Mouse (Mus musculus) midbrain, embryonic 10.5 days (tissue): Measurements from ENCODE around the gene Rsad1. TPM values are rescaled to one million over a fixed set of nuclear protein-coding genes. Genes with fewer than 3 reads are reported as not detected.

ENCODE experiments used
- DNase-seq: peaks from one replicate; pipeline ENCODE4 v3.0.0-alpha.2; 2017; ENCODE audit warnings: low spot score
- H3K27ac ChIP-seq: fragments of 300-500 bp; sonication (generic); replicated peaks from 2 replicates; pipeline ENCODE4 v1.5.1; 2016; ENCODE audit warnings: mild to moderate bottlenecking
- H3K27me3 ChIP-seq: fragments of 300-500 bp; sonication (generic); 2 replicates; pipeline ENCODE4 v1.6.1; 2016; ENCODE audit warnings: low read depth, mild to moderate bottlenecking; ENCODE audit not compliant: poor library complexity, severe bottlenecking
- H3K36me3 ChIP-seq: fragments of 300-500 bp; sonication (generic); 2 replicates; pipeline ENCODE4 v1.6.1; 2016; ENCODE audit warnings: mild to moderate bottlenecking, moderate library complexity
- H3K4me1 ChIP-seq: fragments of 300-500 bp; sonication (generic); 2 replicates; pipeline ENCODE4 v1.6.1; 2016
- H3K4me3 ChIP-seq: fragments of 300-500 bp; sonication (generic); 2 replicates; pipeline ENCODE4 v1.5.1; 2016; ENCODE audit warnings: mild to moderate bottlenecking, moderate library complexity
- H3K9me3 ChIP-seq: fragments of 300-500 bp; sonication (generic); replicated peaks from 2 replicates; pipeline ENCODE4 v1.6.1; 2016; ENCODE audit warnings: mild to moderate bottlenecking
- WGBS: fragments of 180-500 bp; shearing (Covaris S2); methylation state at CpG from one replicate; pipeline ENCODE4 v1.1.7; 2016; 5-methylcytosine and 5-hydroxymethylcytosine counted together
- polyA plus RNA-seq: library from polyadenylated mRNA; unstranded; fragments of >200 nt; fragmentation: Nextera tagmentation; extraction: Ambion mirVana; gene quantifications from 2 replicates; pipeline ENCODE4 v1.2.1, GENCODE M21; 2016

The Rsad1 gene
- polyA plus RNA-seq, 1 experiment from 2014 or later, result 5.1 TPM

- peaks cover 51% of the 10 kb centered on the region for H3K27me3 ChIP-seq
- WGBS, result 96% methylated on average over 7 of the region's 7 CpGs
These were observed 18.3 kb upstream of the Rsad1 start for GRCm38 (mm10) chr11:94567326-94567725.

DNA sequence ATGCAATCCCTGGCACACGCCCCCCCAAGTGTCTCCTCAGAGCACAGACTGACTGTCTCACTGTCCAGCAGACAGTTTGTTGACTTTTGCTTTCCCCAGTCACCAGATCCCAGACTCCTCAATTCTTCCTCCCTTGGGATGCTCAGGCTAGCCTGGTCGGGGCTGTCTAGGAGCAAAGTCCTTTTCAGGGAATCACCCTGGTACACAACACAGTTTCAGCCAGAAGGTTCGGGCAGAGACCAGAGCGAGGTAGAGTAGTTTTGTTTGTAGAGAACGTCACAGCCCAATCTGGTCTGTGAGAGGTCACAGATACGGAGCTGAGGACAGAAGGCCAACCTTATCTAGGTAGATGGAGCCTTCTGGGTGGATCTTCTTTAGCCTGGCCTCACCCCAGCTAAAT lies 17.5 kb upstream of the Rsad1 start:
- H3K9me3 ChIP-seq, result no peaks in the 10 kb centered on the region
- 79% methylated on average over 6 of the region's 6 CpGs for WGBS
- no peak for DNase-seq
- H3K27me3 ChIP-seq, result peaks cover 51% of the 10 kb centered on the region
- H3K27ac ChIP-seq, result no peak overlapping the region
- H3K4me1 ChIP-seq, result peaks cover 30% of the 10 kb centered on the region
- no peak overlapping the region for H3K4me3 ChIP-seq
- peaks cover 14% of the 10 kb centered on the region for H3K36me3 ChIP-seq

More at GRCm38 (mm10) chr11:94567326-94567725, 18.3 kb upstream of the Rsad1 start:
- peaks cover 30% of the 10 kb centered on the region for H3K4me1 ChIP-seq
- H3K4me3 ChIP-seq, result no peak overlapping the region
- H3K36me3 ChIP-seq, result peaks cover 14% of the 10 kb centered on the region
- DNase-seq, result no peak
- no peaks in the 10 kb centered on the region for H3K9me3 ChIP-seq
- no peak overlapping the region for H3K27ac ChIP-seq

DNA sequence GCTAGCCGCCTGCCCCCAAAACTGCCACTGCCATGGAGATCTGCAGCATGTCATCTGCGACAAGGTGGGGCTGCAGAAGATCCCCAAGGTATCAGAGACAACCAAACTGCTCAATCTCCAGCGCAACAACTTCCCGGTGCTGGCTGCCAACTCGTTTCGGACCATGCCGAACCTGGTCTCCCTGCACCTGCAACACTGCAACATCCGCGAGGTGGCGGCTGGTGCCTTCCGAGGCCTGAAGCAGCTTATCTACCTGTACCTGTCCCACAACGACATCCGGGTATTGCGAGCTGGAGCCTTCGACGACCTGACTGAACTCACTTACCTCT lies 16.1 kb upstream of the Rsad1 start:
- H3K4me1 ChIP-seq, result peaks cover 21% of the 10 kb centered on the region
- H3K27me3 ChIP-seq, result peaks cover 51% of the 10 kb centered on the region
- H3K27ac ChIP-seq, result no peak overlapping the region
- no peak for DNase-seq
- H3K36me3 ChIP-seq, result peaks cover 14% of the 10 kb centered on the region
- no peaks in the 10 kb centered on the region for H3K9me3 ChIP-seq
- 9% methylated on average over 16 of the region's 16 CpGs for WGBS
- peak overlapping the region; percentile 42 for H3K4me3 ChIP-seq

GRCm38 (mm10) chr11:94564437-94565150 lies 15.5 kb upstream of the Rsad1 start, which contains the start of gene Chad:
TSS of gene Chad (plus strand) at chr11:94565047.
- Histone ChIP-seq H3K4me3 (peak within 1 kb of the TSS; percentile 42), H3K27ac (peak within 1 kb of the TSS; percentile 67), H3K27me3 (peaks cover 51% of the 10 kb centered on the region), H3K9me3 (no peaks in the 10 kb centered on the region), H3K4me1 (peaks cover 21% of the 10 kb centered on the region), H3K36me3 (peaks cover 13% of the 10 kb centered on the region)
- DNase-seq, result peak; percentile 64
- WGBS, result 2% methylated on average over 35 of the region's 35 CpGs

- Histone ChIP-seq H3K36me3 (peaks cover 13% of the 10 kb centered on the region), H3K9me3 (no peaks in the 10 kb centered on the region), H3K27ac (peak overlapping the region; percentile 67; the same call in 1 of the 2 replicates), H3K27me3 (peaks cover 51% of the 10 kb centered on the region), H3K4me3 (peak overlapping the region; percentile 42), H3K4me1 (peaks cover 21% of the 10 kb centered on the region)
- no peak for DNase-seq
- WGBS, result 53% methylated on average over 5 of the region's 5 CpGs
These were observed 14.8 kb upstream of the Rsad1 start for GRCm38 (mm10) chr11:94563821-94564220.

GRCm38 (mm10) chr11:94563383-94563782 lies 14.3 kb upstream of the Rsad1 start:
- H3K9me3 ChIP-seq, result no peaks in the 10 kb centered on the region
- DNase-seq, result no peak
- H3K4me3 ChIP-seq, result no peak overlapping the region
- H3K27ac ChIP-seq, result no peak overlapping the region
- H3K36me3 ChIP-seq, result peaks cover 13% of the 10 kb centered on the region
- WGBS, result 94% methylated on average over 5 of the region's 5 CpGs
- H3K27me3 ChIP-seq, result peaks cover 51% of the 10 kb centered on the region
- H3K4me1 ChIP-seq, result peaks cover 21% of the 10 kb centered on the region

DNA sequence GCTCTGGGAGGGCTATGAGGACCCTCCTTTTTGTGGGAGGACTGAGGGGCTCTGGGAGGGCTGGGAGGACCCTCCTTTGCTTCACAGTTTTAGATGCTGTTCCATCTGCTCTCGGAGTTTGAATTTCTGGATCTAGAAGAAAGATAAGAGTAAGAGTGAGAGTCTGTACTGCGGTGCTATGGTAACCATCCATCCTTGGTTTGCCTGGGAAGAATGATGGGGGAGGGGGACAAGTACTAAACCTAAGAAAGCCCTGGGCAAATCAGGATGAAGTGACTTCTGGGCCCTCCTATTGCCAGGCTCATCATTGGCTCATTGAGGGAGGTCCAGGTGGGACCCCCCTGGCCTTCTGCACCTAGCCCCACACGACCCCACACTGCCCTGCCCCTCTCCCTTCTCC lies 9.2 kb upstream of the Rsad1 start:
- H3K4me1 ChIP-seq, result peaks cover 6% of the 10 kb centered on the region
- H3K4me3 ChIP-seq, result no peak overlapping the region
- peaks cover 12% of the 10 kb centered on the region for H3K36me3 ChIP-seq
- 79% methylated on average over 3 of the region's 3 CpGs for WGBS
- H3K27ac ChIP-seq, result peak overlapping the region; percentile 74
- DNase-seq, result no peak
- H3K9me3 ChIP-seq, result no peaks in the 10 kb centered on the region
- H3K27me3 ChIP-seq, result peaks cover 7% of the 10 kb centered on the region

DNA sequence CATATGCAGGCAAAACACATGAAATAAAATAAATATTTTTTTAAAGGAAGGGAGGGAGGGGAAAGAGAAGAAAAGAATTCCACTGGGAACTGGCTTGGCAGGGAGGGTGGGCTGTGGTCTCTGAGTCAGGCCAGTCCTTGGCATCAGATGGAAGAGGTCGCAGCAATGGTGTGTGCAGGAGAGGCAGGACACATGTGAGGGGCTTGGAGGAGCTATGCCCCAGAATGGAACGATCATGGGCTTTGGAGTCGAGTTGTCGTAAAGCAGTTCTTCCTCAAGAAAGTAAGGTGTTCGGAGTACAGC lies 1.3 kb upstream of the Rsad1 start:
- Histone ChIP-seq H3K36me3 (no peaks in the 10 kb centered on the region), H3K27me3 (no peaks in the 10 kb centered on the region), H3K4me3 (no peak overlapping the region), H3K27ac (no peak overlapping the region), H3K9me3 (no peaks in the 10 kb centered on the region; the same call in 1 of the 2 replicates), H3K4me1 (peaks cover 17% of the 10 kb centered on the region)
- DNase-seq, result no peak
- 90% methylated on average over 5 of the region's 5 CpGs for WGBS

DNA sequence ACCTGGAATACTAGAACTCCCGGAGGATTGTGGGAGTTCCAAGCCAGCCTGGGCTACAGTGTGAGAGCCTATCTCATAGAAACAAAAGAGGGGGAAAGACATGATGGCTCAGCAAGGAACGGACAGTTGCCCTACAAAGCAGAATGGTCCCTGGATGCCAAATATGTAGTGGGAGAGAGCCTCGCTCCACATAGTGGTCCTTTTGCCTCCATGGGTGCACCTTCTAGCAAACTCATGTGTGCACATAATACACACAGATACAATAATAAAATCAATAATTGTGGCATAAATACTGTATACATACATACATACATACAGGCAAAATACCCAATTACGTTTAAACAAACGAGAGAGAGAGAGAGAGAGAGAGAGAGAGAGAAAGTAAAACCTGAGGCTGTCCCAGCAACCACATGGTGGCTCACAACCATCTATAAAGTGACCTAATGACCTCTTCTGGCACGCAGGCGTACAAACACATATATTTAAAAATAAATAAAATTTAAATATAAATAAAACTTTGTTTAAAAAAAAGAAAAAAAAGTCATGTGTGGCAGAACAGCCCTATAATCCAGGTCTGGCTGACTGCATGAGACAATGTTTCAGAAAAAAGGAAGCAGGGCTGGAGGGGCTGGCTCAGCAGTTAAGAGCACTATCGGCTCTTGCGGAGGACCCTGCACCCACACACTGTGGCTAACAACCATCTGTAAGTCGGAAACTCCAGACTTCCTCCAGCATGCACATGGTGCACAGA lies 811 bp upstream of the Rsad1 start:
- 80% methylated on average over 10 of the region's 10 CpGs for WGBS
- no peaks in the 10 kb centered on the region for H3K27me3 ChIP-seq
- H3K4me1 ChIP-seq, result peaks cover 18% of the 10 kb centered on the region
- peak overlapping the region; percentile 69; the same call in 1 of the 2 replicates for H3K4me3 ChIP-seq
- H3K36me3 ChIP-seq, result no peaks in the 10 kb centered on the region
- no peak for DNase-seq
- H3K9me3 ChIP-seq, result no peaks in the 10 kb centered on the region; the same call in 1 of the 2 replicates
- H3K27ac ChIP-seq, result no peak overlapping the region

GRCm38 (mm10) chr11:94548041-94548784 lies 842 bp downstream of the Rsad1 start:
- H3K4me3 ChIP-seq, result peak overlapping the region; percentile 69
- H3K36me3 ChIP-seq, result peaks cover 3% of the 10 kb centered on the region; the same call in 1 of the 2 replicates
- H3K4me1 ChIP-seq, result peaks cover 26% of the 10 kb centered on the region
- peak; percentile 49 for DNase-seq
- WGBS, result 15% methylated on average over 24 of the region's 24 CpGs
- no peaks in the 10 kb centered on the region; the same call in 1 of the 2 replicates for H3K9me3 ChIP-seq
- H3K27ac ChIP-seq, result peak overlapping the region; percentile 94
- no peaks in the 10 kb centered on the region for H3K27me3 ChIP-seq

- Histone ChIP-seq H3K9me3 (no peaks in the 10 kb centered on the region; the same call in 1 of the 2 replicates), H3K4me3 (no peak overlapping the region), H3K27ac (no peak overlapping the region), H3K36me3 (peaks cover 13% of the 10 kb centered on the region), H3K4me1 (peaks cover 26% of the 10 kb centered on the region), H3K27me3 (no peaks in the 10 kb centered on the region)
- DNase-seq, result no peak
- WGBS, result 92% methylated on average over 6 of the region's 6 CpGs
These were observed 1.8 kb downstream of the Rsad1 start for GRCm38 (mm10) chr11:94547271-94547670.

GRCm38 (mm10) chr11:94546381-94546780 lies 2.7 kb downstream of the Rsad1 start:
- Histone ChIP-seq H3K4me1 (peaks cover 26% of the 10 kb centered on the region), H3K27ac (no peak overlapping the region), H3K9me3 (no peaks in the 10 kb centered on the region; the same call in 1 of the 2 replicates), H3K27me3 (no peaks in the 10 kb centered on the region), H3K36me3 (peaks cover 16% of the 10 kb centered on the region), H3K4me3 (no peak overlapping the region)
- WGBS, result 95% methylated on average over 5 of the region's 5 CpGs
- DNase-seq, result no peak
